Mouse (Mus musculus) kidney, adult 2 months (tissue): ENCODE results near the gene Hfe. TPM values are rescaled to one million over a fixed set of nuclear protein-coding genes. Genes with fewer than 3 reads are reported as not detected.
A peak's percentile ranks its signal among the peaks of the same experiment; 100 is the strongest.
"Not testable (repeated sequence)": the region's sequence is repeated elsewhere in the genome, so short reads cannot be mapped to it uniquely, and the experiment has no call there.

ENCODE experiments used
- DNase-seq: peaks from one replicate; pipeline ENCODE4 v3.0.0; 2021
- H3K27ac ChIP-seq: fragments of 200-500 bp; 2 replicates; pipeline ENCODE4 v1.5.1; 2012; ENCODE audit warnings: low read depth, low read length, control low read depth, inconsistent platforms; ENCODE audit not compliant: insufficient read depth
- H3K27me3 ChIP-seq: fragments of 200-500 bp; replicated peaks from 2 replicates; pipeline ENCODE4 v1.6.1; 2012; ENCODE audit warnings: mild to moderate bottlenecking, moderate library complexity, low read length, inconsistent platforms; ENCODE audit not compliant: control insufficient read depth, insufficient read depth
- H3K36me3 ChIP-seq: fragments of 200-500 bp; 2 replicates; pipeline ENCODE4 v1.6.1; 2012; ENCODE audit warnings: mild to moderate bottlenecking, moderate library complexity, low read length, inconsistent platforms; ENCODE audit not compliant: control insufficient read depth, insufficient read depth
- H3K4me1 ChIP-seq: fragments of 200-500 bp; 2 replicates; pipeline ENCODE4 v1.6.1; 2011; ENCODE audit warnings: low read length; ENCODE audit not compliant: control insufficient read depth, insufficient read depth
- H3K4me3 ChIP-seq: fragments of 200-500 bp; 2 replicates; pipeline ENCODE4 v1.5.1; 2011; ENCODE audit warnings: mild to moderate bottlenecking, low read depth, low read length, control low read depth; ENCODE audit not compliant: insufficient read depth
- CTCF ChIP-seq: fragments of 200-500 bp; conservative IDR thresholded peaks from 2 replicates; pipeline ENCODE4 v1.5.1; 2011; ENCODE audit warnings: low read depth, mild to moderate bottlenecking, control low read depth, low read length, moderate library complexity, mixed read lengths; ENCODE audit not compliant: insufficient read depth, insufficient read length
- POLR2A ChIP-seq: fragments of 200-500 bp; IDR thresholded peaks from one replicate; pipeline ENCODE4 v1.6.1; 2011; ENCODE audit warnings: low read depth, low read length, control low read depth
- WGBS: fragments of 180-500 bp; shearing (Covaris S2); methylation state at CpG from one replicate; pipeline ENCODE4 v1.1.7; 2018; 5-methylcytosine and 5-hydroxymethylcytosine counted together
- polyA plus RNA-seq: library from polyadenylated mRNA; depleted of rRNA; stranded (reverse); fragments of >200 nt; gene quantifications from 2 replicates; pipeline ENCODE4 v1.2.3, GENCODE M21; 2012

Gene Hfe
- polyA plus RNA-seq, 1 experiment, result 21.4 TPM

GRCm38 (mm10) chr13:23706771-23707170 lies 3.9 kb downstream of the Hfe start:
- Histone ChIP-seq H3K27ac (no peak overlapping the region), H3K4me3 (no peak overlapping the region), H3K36me3 (no peaks in the 10 kb centered on the region; the same call in 1 of the 2 replicates), H3K4me1 (0 out of 2 replicates have a peak, but pooled peaks cover 3% of the 10 kb centered on the region), H3K27me3 (no peaks in the 10 kb centered on the region)
- no peak for DNase-seq
- TF ChIP-seq CTCF (no peak), POLR2A (no peak)
- 97% methylated on average over 12 of the region's 12 CpGs for WGBS

GRCm38 (mm10) chr13:23705751-23706356 lies 4.8 kb downstream of the Hfe start:
- no peak for DNase-seq
- TF ChIP-seq POLR2A, result no peak
- no peak for TF ChIP-seq CTCF
- H3K27me3 ChIP-seq, result no peaks in the 10 kb centered on the region
- 96% methylated on average over 7 of the region's 7 CpGs for WGBS
- H3K4me1 ChIP-seq, result peaks cover 3% of the 10 kb centered on the region; the same call in 1 of the 2 replicates
- no peak overlapping the region for H3K4me3 ChIP-seq
- no peak overlapping the region for H3K27ac ChIP-seq
- H3K36me3 ChIP-seq, result no peaks in the 10 kb centered on the region; the same call in 1 of the 2 replicates

- 63% methylated on average over 2 of the region's 2 CpGs for WGBS
These were observed 7.9 kb downstream of the Hfe start for GRCm38 (mm10) chr13:23702801-23703200.

GRCm38 (mm10) chr13:23702220-23702619 lies 8.4 kb downstream of the Hfe start:
- no peaks in the 10 kb centered on the region; the same call in 1 of the 2 replicates for H3K36me3 ChIP-seq
- TF ChIP-seq CTCF (no peak), POLR2A (no peak)
- H3K27ac ChIP-seq, result no peak overlapping the region
- DNase-seq, result no peak
- H3K4me3 ChIP-seq, result no peak overlapping the region
- no peaks in the 10 kb centered on the region for H3K27me3 ChIP-seq
- 78% methylated on average over 4 of the region's 4 CpGs for WGBS
- H3K4me1 ChIP-seq, result no peaks in the 10 kb centered on the region; the same call in 1 of the 2 replicates

More at GRCm38 (mm10) chr13:23702801-23703200, 7.9 kb downstream of the Hfe start:
- not testable (repeated sequence) for H3K27ac ChIP-seq, H3K4me3 ChIP-seq, DNase-seq, H3K4me1 ChIP-seq, H3K27me3 ChIP-seq, H3K36me3 ChIP-seq

DNA sequence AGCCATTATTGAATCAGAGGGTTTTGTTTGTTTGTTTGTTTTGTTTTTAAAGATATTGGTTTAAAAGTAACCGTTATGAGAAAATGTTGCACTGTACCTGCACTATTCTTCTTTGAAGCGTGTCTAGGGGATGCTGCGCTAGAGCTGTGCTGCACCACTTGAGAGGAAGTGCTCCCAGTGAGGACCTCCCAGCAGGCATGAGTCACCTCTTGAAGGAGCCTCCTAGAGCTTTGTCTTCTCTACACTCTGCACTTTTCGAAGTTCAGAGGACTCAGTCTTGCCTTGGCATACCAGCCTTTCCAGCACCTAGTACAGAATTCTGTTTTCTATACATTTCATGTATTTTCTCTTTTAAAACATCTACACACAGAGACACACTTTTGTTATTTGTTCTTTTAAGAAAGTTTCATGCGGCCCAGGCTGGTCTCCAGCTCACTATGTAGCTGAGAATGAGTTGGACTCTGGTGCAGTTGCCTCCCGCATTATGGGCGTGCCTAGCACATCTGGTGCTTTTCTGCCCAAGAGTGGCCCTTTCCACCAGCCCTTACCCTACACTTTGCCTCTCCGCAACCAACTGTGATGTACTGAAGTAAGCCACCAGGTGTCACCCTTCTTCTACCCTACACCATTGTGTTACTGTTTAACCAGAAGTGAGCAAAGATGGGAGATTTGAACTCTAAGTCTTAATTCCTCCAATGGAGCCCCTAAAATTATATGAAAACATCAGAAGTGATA lies 9.7 kb downstream of the Hfe start:
- no peak overlapping the region for H3K27ac ChIP-seq
- TF ChIP-seq CTCF, result peak; percentile 80
- TF ChIP-seq POLR2A, result no peak
- H3K4me1 ChIP-seq, result no peaks in the 10 kb centered on the region; the same call in 1 of the 2 replicates
- DNase-seq, result peak; percentile 90
- H3K27me3 ChIP-seq, result no peaks in the 10 kb centered on the region
- 21% methylated on average over 8 of the region's 8 CpGs for WGBS
- H3K4me3 ChIP-seq, result no peak overlapping the region
- no peaks in the 10 kb centered on the region; the same call in 1 of the 2 replicates for H3K36me3 ChIP-seq

DNA sequence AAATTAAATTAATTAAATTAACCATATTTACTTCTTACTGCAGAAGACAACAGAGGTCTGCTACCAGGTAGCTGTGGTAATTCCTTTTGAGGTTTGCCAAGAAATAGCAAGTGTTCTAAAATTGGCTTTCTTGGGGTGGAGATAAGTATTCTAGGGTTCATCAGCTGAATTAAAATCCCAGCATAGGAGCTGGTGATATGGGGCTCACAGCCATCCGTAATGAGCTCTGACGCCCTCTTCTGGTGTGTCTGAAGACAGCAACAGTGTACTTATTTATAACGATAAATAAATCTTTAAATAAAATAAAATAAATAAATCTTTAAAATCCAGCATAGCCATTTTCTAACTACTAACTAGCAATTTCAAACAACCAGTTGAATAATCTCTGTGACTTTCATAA lies 10.9 kb downstream of the Hfe start:
- Histone ChIP-seq H3K36me3 (no peaks in the 10 kb centered on the region; the same call in 1 of the 2 replicates), H3K27me3 (no peaks in the 10 kb centered on the region), H3K4me3 (no peak overlapping the region), H3K27ac (no peak overlapping the region), H3K4me1 (no peaks in the 10 kb centered on the region; the same call in 1 of the 2 replicates)
- 64% methylated on average over 3 of the region's 3 CpGs for WGBS
- TF ChIP-seq POLR2A (no peak), CTCF (no peak)
- DNase-seq, result no peak

GRCm38 (mm10) chr13:23698996-23699395 lies 11.7 kb downstream of the Hfe start:
- Histone ChIP-seq H3K4me3 (no peak overlapping the region), H3K27ac (no peak overlapping the region)

More at GRCm38 (mm10) chr13:23698996-23699395, 11.7 kb downstream of the Hfe start:
- TF ChIP-seq POLR2A (no peak), CTCF (no peak)
- no peaks in the 10 kb centered on the region for H3K27me3 ChIP-seq
- WGBS, result 69% methylated on average over 6 of the region's 6 CpGs
- no peaks in the 10 kb centered on the region for H3K36me3 ChIP-seq
- peaks cover 5% of the 10 kb centered on the region; the same call in 1 of the 2 replicates for H3K4me1 ChIP-seq
- DNase-seq, result no peak
